Mouse (Mus musculus): ENCODE measurements at regions not wholly inside any gene's neighbourhood (a gene's known extent, or its start where the extent isn't known, plus 50 kb on each side); places are given as distances from the start of the nearest gene placed in this dataset.

DNA sequence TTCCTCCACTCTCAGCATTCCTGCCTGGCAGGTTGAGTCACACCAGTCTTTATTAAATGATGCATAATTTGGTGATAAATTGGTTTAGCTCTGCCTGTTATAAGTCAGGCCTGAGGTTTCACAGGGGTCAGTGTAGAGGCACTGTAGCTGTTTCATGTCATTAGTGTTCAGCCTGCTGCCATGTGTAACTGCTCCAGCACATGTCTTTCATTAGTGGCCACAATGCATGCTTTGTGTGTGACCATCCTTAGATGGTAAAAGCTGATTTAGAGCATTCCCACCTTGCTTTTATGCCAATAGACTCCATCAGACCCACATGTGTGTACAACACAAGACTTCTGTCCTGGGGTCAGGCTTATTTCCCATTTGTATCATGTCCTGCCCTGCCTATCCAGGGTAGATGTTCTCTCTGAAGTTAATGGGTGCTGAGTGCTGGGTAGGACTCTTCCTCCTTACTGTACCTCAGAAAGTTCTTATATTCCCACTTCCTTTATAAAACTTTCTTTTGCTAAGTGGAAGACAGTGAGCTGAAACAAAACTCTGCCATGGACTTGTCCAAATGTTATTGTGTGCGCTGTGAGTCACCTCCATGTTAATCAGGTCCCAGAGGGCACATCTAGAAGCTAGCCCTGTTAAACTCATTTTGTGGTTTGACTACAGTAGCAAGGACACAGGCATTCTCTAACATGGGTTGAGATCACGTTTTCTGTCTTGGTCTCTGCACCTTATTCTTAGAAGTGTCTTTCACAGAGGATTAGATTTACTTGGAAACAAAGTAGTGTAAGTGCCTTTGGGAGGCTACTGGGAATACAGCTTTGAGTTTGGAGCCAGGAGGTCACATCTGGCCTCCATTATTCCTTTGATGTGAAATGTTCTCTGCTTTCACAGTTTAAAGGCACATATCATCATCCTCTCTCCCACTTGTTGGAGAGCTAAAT, 316.5 kb downstream of the Hace1 start:
- no peak for TF ChIP-seq POLR2A (IDR thresholded peaks at IDR 0.05; ENCODE audit: extremely low read depth, insufficient read depth, low read length)
- no peak for TF ChIP-seq CTCF (IDR thresholded peaks at IDR 0.05; ENCODE audit: extremely low read depth, insufficient read depth, low read length)
- Histone ChIP-seq H3K27ac (ENCODE audit: insufficient read depth, low read length) (no peak overlapping the region), H3K4me3 (ENCODE audit: insufficient read depth, low read length) (no peak overlapping the region), H3K4me1 (ENCODE audit: control insufficient read depth, insufficient read depth, low read length) (no peaks in the 10 kb centered on the region)

DNA sequence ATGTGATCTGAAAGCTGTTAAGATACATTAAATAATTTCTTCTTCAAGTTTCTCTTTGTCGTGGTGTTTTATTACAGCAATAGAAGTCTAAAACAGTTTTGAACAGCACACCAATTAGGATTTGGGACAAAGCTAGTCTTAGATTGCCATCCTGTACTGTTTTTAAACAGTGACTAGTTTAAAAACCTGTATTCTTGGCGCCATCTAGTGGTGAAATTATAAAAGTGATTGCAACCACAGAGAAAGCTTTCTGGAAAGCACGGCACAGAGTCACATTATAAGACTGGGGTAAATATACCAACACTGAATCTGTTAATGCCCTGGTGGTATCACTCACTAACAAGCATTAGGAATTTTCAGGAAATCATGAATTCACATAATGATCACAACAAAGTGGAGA, 339.3 kb downstream of the Hace1 start:
- TF ChIP-seq POLR2A (IDR thresholded peaks at IDR 0.05; ENCODE audit: extremely low read depth, insufficient read depth, low read length) (no peak), CTCF (IDR thresholded peaks at IDR 0.05; ENCODE audit: extremely low read depth, insufficient read depth, low read length) (no peak)
- H3K27ac ChIP-seq (ENCODE audit: insufficient read depth, low read length): no peak overlapping the region
- no peaks in the 10 kb centered on the region for H3K4me1 ChIP-seq (ENCODE audit: control insufficient read depth, insufficient read depth, low read length)
- H3K4me3 ChIP-seq (ENCODE audit: insufficient read depth, low read length): no peak overlapping the region

DNA sequence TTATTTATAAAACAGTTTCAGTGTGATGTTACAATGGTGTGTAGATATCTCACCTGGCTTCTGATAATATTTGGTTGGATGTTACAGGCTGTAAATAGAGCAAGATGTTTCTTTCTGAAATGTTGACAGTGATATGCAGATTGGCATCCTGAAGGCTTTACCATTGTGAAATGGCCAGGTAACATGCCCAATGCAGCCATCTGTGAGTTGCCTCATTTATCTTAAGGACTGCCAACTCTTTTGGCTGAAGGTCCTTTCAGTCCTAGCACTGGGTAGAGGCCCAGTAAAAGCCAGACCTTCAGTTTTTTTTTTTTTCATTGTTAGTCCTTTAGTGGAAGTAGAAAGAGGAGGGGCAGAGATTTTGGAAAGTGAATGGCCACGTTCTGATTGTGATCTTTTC, 348.1 kb downstream of the Hace1 start:
- Histone ChIP-seq H3K4me3 (ENCODE audit: insufficient read depth, low read length) (no peak overlapping the region), H3K27ac (ENCODE audit: insufficient read depth, low read length) (no peak overlapping the region), H3K4me1 (ENCODE audit: control insufficient read depth, insufficient read depth, low read length) (no peaks in the 10 kb centered on the region)
- TF ChIP-seq POLR2A (IDR thresholded peaks at IDR 0.05; ENCODE audit: extremely low read depth, insufficient read depth, low read length) (no peak), CTCF (IDR thresholded peaks at IDR 0.05; ENCODE audit: extremely low read depth, insufficient read depth, low read length) (no peak)

DNA sequence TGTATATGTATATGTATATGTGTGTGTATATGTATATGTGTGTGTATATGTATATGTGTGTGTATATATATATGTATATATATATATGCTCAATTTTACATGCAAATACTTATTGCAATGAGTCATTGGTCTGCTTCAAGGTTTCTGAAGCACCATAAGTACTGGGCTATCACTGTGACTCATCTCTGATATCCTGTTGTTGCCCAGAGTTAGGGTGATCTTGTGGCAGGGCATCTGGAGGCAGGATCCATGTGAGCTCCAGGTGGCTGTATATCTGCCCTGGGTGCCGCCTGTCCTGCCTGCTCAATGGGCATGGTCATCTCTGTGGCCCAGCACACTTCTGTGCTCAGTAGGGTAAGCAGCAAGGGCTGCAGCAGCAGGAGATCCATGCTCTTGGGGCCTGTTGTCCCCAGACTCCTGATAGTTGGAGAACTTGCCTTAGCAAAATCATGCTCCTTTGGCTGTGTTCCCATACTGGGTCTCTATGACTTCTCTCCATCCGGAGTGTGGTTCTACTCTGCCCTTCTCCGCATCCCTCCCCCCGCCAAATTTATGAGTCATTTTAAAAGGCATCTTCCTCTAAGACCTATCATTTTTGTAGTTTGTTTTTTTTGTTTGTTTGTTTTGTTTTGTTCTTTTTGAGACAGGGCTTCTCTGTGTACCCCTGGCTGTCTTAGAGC, 356.1 kb downstream of the Hace1 start:
- TF ChIP-seq POLR2A (IDR thresholded peaks at IDR 0.05; ENCODE audit: extremely low read depth, insufficient read depth, low read length) (no peak), CTCF (IDR thresholded peaks at IDR 0.05; ENCODE audit: extremely low read depth, insufficient read depth, low read length) (no peak)
- H3K4me1 ChIP-seq (ENCODE audit: control insufficient read depth, insufficient read depth, low read length): no peaks in the 10 kb centered on the region
- no peak overlapping the region for H3K27ac ChIP-seq (ENCODE audit: insufficient read depth, low read length)
- no peak overlapping the region for H3K4me3 ChIP-seq (ENCODE audit: insufficient read depth, low read length)

DNA sequence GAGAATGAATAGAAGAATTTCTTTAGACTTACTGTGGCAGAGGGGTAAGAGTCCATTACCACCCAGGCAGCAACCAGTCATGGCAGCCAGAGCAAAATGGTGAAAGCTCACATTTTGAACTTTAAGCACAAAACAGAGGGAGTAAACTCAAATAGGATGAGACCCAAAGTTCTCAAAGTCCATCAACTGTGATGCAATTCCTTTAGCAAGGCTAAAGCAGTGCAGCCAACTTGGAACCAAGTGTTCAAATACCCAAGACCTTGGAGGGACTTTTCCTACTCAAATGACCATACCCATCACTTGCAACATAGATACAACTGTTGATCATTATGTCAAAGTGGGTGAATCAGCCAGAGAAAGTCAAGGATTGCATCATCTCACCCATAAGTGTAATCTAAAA, 380.1 kb downstream of the Hace1 start:
- Histone ChIP-seq H3K4me3 (ENCODE audit: insufficient read depth, low read length) (no peak overlapping the region), H3K4me1 (ENCODE audit: control insufficient read depth, insufficient read depth, low read length) (no peaks in the 10 kb centered on the region), H3K27ac (ENCODE audit: insufficient read depth, low read length) (no peak overlapping the region)
- TF ChIP-seq CTCF (IDR thresholded peaks at IDR 0.05; ENCODE audit: extremely low read depth, insufficient read depth, low read length) (no peak), POLR2A (IDR thresholded peaks at IDR 0.05; ENCODE audit: extremely low read depth, insufficient read depth, low read length) (no peak)

DNA sequence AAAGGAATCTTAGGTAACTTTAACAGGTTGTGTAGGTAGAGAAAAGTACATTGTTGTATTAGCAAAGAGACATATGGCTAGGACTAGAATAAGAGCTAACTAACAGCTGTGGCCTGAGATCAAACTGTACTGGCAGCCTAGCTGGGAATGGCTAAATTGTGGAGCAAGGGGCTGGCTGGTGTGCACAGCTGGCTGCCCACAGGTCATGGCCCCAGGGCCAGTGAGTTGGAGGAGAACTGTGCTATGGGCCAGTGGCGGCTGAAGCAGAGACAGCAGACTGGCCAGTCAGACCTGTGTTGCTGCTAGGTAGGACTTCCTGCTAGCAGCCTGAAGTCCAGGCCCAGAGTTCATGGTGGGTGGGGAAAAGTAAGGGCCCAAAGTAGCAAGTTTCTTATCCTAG, 394.6 kb downstream of the Hace1 start:
- Histone ChIP-seq H3K4me1 (ENCODE audit: control insufficient read depth, insufficient read depth, low read length) (no peaks in the 10 kb centered on the region), H3K27ac (ENCODE audit: insufficient read depth, low read length) (no peak overlapping the region), H3K4me3 (ENCODE audit: insufficient read depth, low read length) (no peak overlapping the region)
- TF ChIP-seq POLR2A (IDR thresholded peaks at IDR 0.05; ENCODE audit: extremely low read depth, insufficient read depth, low read length) (no peak), CTCF (IDR thresholded peaks at IDR 0.05; ENCODE audit: extremely low read depth, insufficient read depth, low read length) (no peak)

DNA sequence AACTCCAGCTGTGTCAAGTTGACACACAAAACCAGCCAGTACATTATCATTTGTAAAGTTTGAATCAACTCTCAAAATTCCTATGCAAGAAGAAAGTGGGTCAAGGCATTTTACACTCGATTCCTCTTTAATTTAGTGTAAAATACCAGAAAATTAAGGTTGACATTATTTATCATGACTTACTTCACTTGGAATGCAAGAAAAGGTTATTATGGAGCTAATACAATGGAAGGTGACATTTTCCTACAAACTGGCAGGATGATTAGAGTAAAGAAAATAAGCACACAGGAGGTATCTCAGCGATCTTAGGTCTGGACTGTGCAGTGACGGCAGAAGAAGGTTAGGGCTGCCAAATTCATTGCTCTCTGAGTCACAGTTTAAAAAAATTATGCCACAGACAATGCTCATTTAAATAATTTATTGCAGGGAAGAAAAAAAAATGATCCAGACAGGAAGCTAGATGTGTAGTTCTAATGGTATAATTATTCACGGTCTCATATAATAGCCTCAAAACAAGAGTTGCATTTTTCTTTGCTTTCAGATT, 405.2 kb downstream of the Hace1 start:
- Histone ChIP-seq H3K4me1 (ENCODE audit: control insufficient read depth, insufficient read depth, low read length) (no peaks in the 10 kb centered on the region), H3K27ac (ENCODE audit: insufficient read depth, low read length) (no peak overlapping the region), H3K4me3 (ENCODE audit: insufficient read depth, low read length) (no peak overlapping the region)
- TF ChIP-seq CTCF (IDR thresholded peaks at IDR 0.05; ENCODE audit: extremely low read depth, insufficient read depth, low read length) (no peak), POLR2A (IDR thresholded peaks at IDR 0.05; ENCODE audit: extremely low read depth, insufficient read depth, low read length) (no peak)

DNA sequence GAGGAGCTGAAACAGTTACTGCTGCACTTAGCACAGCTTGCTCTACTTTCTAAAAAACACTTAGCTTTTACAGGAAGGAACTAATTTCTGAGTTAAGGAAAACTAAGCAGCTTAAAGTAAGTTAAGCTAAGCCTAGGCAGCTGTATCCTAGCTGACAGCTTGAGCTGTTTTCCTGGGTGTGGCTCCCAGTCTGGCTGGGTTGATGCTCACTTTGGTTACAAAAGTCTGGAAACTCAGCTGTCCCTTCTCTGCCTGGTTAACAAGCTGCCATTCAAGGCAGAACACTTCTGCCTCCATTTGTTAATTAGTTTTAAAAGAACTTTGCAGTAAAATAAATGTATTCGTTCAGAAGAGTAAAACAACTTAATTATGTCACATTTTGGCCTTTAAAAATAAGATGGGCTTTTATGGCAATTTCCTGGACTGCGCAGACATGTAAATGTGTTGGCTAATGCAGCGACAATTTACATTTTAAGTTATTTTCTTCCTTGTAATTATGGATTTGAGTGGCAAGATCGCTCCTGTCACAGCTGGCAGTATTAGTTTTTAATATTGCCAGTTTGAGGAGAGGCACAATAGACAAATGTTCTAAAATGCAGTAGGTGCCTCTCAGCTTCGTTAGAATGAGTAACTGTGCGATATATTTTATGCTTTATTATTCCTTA, 406.2 kb downstream of the Hace1 start:
- Histone ChIP-seq H3K27ac (ENCODE audit: insufficient read depth, low read length) (no peak overlapping the region), H3K4me1 (ENCODE audit: control insufficient read depth, insufficient read depth, low read length) (no peaks in the 10 kb centered on the region), H3K4me3 (ENCODE audit: insufficient read depth, low read length) (no peak overlapping the region)
- TF ChIP-seq CTCF (IDR thresholded peaks at IDR 0.05; ENCODE audit: extremely low read depth, insufficient read depth, low read length): no peak
- TF ChIP-seq POLR2A (IDR thresholded peaks at IDR 0.05; ENCODE audit: extremely low read depth, insufficient read depth, low read length): no peak

DNA sequence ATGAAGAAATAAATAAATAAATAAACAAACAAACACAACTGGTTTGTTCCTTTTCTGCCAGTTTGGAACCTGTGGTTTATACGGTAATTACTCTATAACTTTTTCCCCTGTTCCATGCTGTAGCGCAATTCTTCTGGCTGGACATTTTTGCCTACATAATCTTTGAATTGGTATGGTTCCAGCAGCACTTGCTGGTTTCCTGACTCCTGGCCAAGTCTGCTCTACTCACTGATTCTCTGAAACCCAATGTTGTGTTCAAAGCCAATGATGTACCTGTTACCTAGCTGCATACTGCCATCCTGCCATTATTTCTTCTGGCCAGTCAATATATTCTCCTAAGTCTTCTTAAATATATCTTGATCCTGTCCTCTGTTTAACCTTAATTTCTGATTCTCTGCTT, 408.7 kb downstream of the Hace1 start:
- H3K4me1 ChIP-seq (ENCODE audit: control insufficient read depth, insufficient read depth, low read length): no peaks in the 10 kb centered on the region
- TF ChIP-seq POLR2A (IDR thresholded peaks at IDR 0.05; ENCODE audit: extremely low read depth, insufficient read depth, low read length): no peak
- no peak for TF ChIP-seq CTCF (IDR thresholded peaks at IDR 0.05; ENCODE audit: extremely low read depth, insufficient read depth, low read length)
- no peak overlapping the region for H3K4me3 ChIP-seq (ENCODE audit: insufficient read depth, low read length)
- no peak overlapping the region for H3K27ac ChIP-seq (ENCODE audit: insufficient read depth, low read length)
